1 mouse cellular context compared by ENCODE assay signal in genomic region chr2:13106531-13106930, GRCm38 (mm10).
A peak's percentile ranks its signal among the peaks of the same experiment; 100 is the strongest.
TF ChIP-seq lines count a peak whose summit lies in the region.

No protein-coding gene starts in this region.

TF ChIP-seq in CH12.LX, 34 proteins besides CTCF, POLR2A, EP300 and RAD21 (continued from another document):
- TF ChIP-seq ZC3H11A (IDR thresholded peaks at IDR 0.05; ENCODE audit: low read depth, low read length) (no peak), MAZ (IDR thresholded peaks at IDR 0.05; ENCODE audit: low read depth, low read length) (0 out of 2 replicates have a peak, but pooled peaks have one; percentile 26), RCOR1 (conservative IDR thresholded peaks at IDR 0.05; ENCODE audit: low read depth, low read length) (no peak), SMC3 (IDR thresholded peaks at IDR 0.05; ENCODE audit: low read depth, low read length) (no peak), JUND (conservative IDR thresholded peaks at IDR 0.05; ENCODE audit: low read depth, low read length) (no peak), TBP (conservative IDR thresholded peaks at IDR 0.05; ENCODE audit: low read depth, low read length) (no peak), NRF1 (IDR thresholded peaks at IDR 0.05; ENCODE audit: low read depth, low read length) (no peak), MAFK (IDR thresholded peaks at IDR 0.05; ENCODE audit: insufficient replicate concordance, low read length) (no peak), IRF4 (IDR thresholded peaks at IDR 0.05; ENCODE audit: low read depth, low read length) (peak; percentile 76), ZNF384 (IDR thresholded peaks at IDR 0.05; ENCODE audit: low read depth, low read length) (no peak), TCF12 (IDR thresholded peaks at IDR 0.05; ENCODE audit: low read depth, low read length) (peak; percentile 42; the same call in 1 of the 2 replicates), ZKSCAN1 (IDR thresholded peaks at IDR 0.05; ENCODE audit: borderline replicate concordance, low read depth, low read length) (no peak), JUN (IDR thresholded peaks at IDR 0.05; ENCODE audit: insufficient read depth, low read depth, low read length) (no peak), NELFE (IDR thresholded peaks at IDR 0.05; ENCODE audit: low read depth, low read length) (no peak), ELF1 (IDR thresholded peaks at IDR 0.05; ENCODE audit: low read depth, low read length) (peak; percentile 41; the same call in 1 of the 2 replicates), KAT2A (IDR thresholded peaks at IDR 0.05; ENCODE audit: insufficient replicate concordance, low read length) (no peak), SIN3A (IDR thresholded peaks at IDR 0.05; ENCODE audit: low read length) (no peak), E2F4 (IDR thresholded peaks at IDR 0.05; ENCODE audit: insufficient replicate concordance, low read depth, low read length) (no peak), POLR2AphosphoS2 (IDR thresholded peaks at IDR 0.05; ENCODE audit: low read depth, low read length) (no peak), MXI1 (IDR thresholded peaks at IDR 0.05; ENCODE audit: low read depth, low read length) (no peak; the same call in 1 of the 2 replicates), UBTF (IDR thresholded peaks at IDR 0.05; ENCODE audit: low read depth, low read length) (no peak), MYC (IDR thresholded peaks at IDR 0.05; ENCODE audit: low read depth, low read length) (no peak), USF2 (conservative IDR thresholded peaks at IDR 0.05; ENCODE audit: low read depth, low read length) (no peak)
